Mouse (Mus musculus): ENCODE results near the gene 2010109A12Rik. TPM values are rescaled to one million over a fixed set of nuclear protein-coding genes. Genes with fewer than 3 reads are reported as not detected.

Gene 2010109A12Rik
- polyA plus RNA-seq, 2 experiments: 0.47 to 1.0 TPM

DNA sequence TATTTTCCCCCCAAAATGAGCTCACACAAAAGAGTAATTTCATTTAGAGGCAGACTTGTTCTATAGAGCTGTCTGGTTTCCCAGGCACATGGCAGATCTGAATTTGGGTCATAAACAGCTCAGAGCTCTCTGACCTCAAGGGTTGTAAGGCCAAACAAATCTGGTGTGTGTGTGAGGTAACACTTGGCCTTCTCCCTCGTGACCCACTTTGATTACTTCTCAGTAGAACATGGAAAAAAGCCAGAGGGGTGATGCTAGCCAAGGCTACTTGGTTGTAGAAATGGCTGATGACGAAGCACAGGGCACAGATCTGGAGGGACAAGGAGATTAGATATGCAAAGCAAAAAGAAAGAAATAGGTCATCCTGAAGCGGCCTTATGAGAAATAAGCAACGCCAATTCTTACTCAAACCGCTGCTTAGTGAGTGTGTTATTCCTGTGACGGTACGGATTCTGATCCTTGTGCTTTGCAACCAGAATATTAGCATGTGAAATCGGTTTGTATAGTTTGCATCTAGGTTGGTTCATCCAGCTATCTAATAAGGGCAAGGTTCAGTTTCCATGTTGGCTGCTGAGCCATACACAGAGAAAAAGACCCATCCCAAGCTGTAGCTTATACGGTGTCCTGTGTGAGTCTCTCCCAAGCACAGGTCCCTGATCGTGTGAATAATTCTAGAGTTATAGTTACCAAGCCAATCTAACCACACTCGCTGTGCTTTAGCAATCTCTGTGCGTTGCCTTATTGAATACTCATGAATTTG, 44.9 kb downstream of the 2010109A12Rik start:
- H3K36me3 ChIP-seq (ENCODE audit: control insufficient read depth, insufficient read depth, low read length): no peaks in the 10 kb centered on the region
- no peak for ATAC-seq (ENCODE audit: low FRiP score, low read depth)
- H3K4me2 ChIP-seq (replicated peaks; ENCODE audit: low read depth, low read length, severe bottlenecking): no peak overlapping the region
- H3K9me3 ChIP-seq (ENCODE audit: control insufficient read depth, low read length): no peaks in the 10 kb centered on the region
- WGBS: 83% methylated on average over 12 of the region's 12 CpGs
- no peaks in the 10 kb centered on the region for H3K27me3 ChIP-seq (ENCODE audit: control insufficient read depth, insufficient read depth, low read length)
- H3K27ac ChIP-seq (replicated peaks; ENCODE audit: low read depth, low read length): no peak overlapping the region
- DNase-seq (ENCODE audit: low spot score): no peak
- no peak overlapping the region for H3K9ac ChIP-seq (ENCODE audit: low read depth, low read length, severe bottlenecking)
- no peak for TF ChIP-seq POLR2A (IDR thresholded peaks at IDR 0.05; ENCODE audit: borderline replicate concordance, extremely low read depth, insufficient read depth, insufficient read length)
- H3K4me3 ChIP-seq (replicated peaks; ENCODE audit: low read length): no peak overlapping the region
- no peaks in the 10 kb centered on the region for H3K4me1 ChIP-seq (ENCODE audit: control insufficient read depth, insufficient read depth, low read length)

DNA sequence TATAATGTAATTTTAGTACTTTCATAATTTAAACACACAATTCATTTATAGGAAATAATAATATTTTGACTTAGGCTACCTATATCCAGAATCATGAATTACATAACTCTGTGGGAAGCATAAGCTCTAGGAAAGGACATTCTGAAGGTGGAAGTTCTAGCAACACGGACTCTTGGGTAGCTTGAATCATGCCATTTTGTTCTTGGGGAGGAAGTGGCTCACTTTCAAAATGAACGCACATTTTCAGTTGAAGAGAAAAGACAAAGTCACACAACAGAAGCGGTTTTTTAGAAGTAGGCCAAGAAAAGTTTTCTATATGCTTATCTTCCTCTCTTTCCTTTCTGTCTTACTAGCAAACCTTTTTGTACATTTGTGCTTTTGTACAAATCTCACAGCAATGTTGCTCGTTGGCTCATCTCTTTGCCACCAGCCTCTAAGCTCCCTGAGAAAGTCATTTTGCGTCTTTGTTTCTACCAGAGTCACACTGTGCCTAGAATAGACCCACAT, 49.5 kb downstream of the 2010109A12Rik start:
- no peak for ATAC-seq (ENCODE audit: low FRiP score, low read depth)
- no peak overlapping the region for H3K9ac ChIP-seq (ENCODE audit: low read depth, low read length, severe bottlenecking)
- no peaks in the 10 kb centered on the region for H3K36me3 ChIP-seq (ENCODE audit: control insufficient read depth, insufficient read depth, low read length)
- H3K27me3 ChIP-seq (ENCODE audit: control insufficient read depth, insufficient read depth, low read length): no peaks in the 10 kb centered on the region
- no peak overlapping the region for H3K4me3 ChIP-seq (replicated peaks; ENCODE audit: low read length)
- no peak overlapping the region for H3K4me2 ChIP-seq (replicated peaks; ENCODE audit: low read depth, low read length, severe bottlenecking)
- no peak for TF ChIP-seq POLR2A (IDR thresholded peaks at IDR 0.05; ENCODE audit: borderline replicate concordance, extremely low read depth, insufficient read depth, insufficient read length)
- H3K9me3 ChIP-seq (ENCODE audit: control insufficient read depth, low read length): no peaks in the 10 kb centered on the region
- H3K27ac ChIP-seq (replicated peaks; ENCODE audit: low read depth, low read length): no peak overlapping the region
- H3K4me1 ChIP-seq (ENCODE audit: control insufficient read depth, insufficient read depth, low read length): no peaks in the 10 kb centered on the region
- no peak for DNase-seq (ENCODE audit: low spot score)
- WGBS: 85% methylated on average over 5 of the region's 5 CpGs

DNA sequence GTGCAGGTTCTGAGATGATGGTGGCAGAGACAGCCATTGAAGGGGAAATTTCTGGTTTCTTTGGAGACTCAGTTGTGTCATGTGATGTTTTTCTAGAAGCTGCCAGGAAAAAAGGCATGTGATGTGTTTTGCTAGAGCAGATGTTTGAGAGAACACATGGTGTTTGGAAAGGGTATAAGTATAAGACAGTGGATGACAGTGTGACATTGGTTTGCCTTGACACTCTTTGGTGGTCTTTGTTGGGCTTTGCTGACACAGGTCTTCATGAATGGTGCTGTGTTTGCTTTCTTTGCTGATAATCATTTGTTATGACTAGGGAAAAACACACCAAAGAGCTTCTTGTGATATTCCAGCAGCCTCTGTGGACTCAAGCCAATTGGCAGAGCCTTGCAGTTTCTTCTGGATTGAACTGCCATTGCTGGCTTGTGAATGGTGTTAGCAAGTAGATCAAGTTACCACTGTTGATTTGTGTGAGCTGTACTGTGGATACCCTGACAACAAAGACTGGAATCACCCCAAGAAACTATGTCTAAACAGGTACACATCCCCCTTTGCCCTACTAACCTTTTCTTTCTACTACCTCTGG, 50.6 kb downstream of the 2010109A12Rik start:
- no peak overlapping the region for H3K4me3 ChIP-seq (replicated peaks; ENCODE audit: low read length)

DNA sequence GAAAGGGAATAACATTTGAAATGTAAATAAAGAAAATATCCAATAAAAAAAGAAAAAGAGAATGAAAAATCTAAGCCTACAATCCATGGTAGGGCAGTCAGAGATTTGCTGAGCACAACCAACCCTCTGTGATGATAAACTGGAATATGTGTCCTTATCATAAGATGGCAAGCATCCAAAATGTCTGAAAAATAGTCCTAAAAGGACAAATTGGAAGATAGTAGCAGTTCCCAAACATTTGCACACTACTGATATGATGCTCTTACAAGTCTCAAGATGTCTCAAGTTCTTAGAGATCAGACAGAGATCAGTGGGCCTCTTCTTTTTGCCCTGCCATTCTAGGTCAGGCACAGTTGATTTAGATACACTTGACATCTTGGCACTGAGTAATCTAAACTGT, 53.0 kb downstream of the 2010109A12Rik start:
- H3K9me3 ChIP-seq (ENCODE audit: control insufficient read depth, low read length): no peaks in the 10 kb centered on the region
- no peak for TF ChIP-seq POLR2A (IDR thresholded peaks at IDR 0.05; ENCODE audit: borderline replicate concordance, extremely low read depth, insufficient read depth, insufficient read length)

More for the DNA sequence above, 50.6 kb downstream of the 2010109A12Rik start:
- H3K9ac ChIP-seq (ENCODE audit: low read depth, low read length, severe bottlenecking): no peak overlapping the region
- H3K36me3 ChIP-seq (ENCODE audit: control insufficient read depth, insufficient read depth, low read length): no peaks in the 10 kb centered on the region
- H3K27me3 ChIP-seq (ENCODE audit: control insufficient read depth, insufficient read depth, low read length): no peaks in the 10 kb centered on the region
- no peaks in the 10 kb centered on the region for H3K9me3 ChIP-seq (ENCODE audit: control insufficient read depth, low read length)
- H3K4me1 ChIP-seq (ENCODE audit: control insufficient read depth, insufficient read depth, low read length): no peaks in the 10 kb centered on the region
- H3K4me2 ChIP-seq (replicated peaks; ENCODE audit: low read depth, low read length, severe bottlenecking): no peak overlapping the region
- ATAC-seq (ENCODE audit: low FRiP score, low read depth) (no peak), DNase-seq (ENCODE audit: low spot score) (no peak)
- TF ChIP-seq POLR2A (IDR thresholded peaks at IDR 0.05; ENCODE audit: borderline replicate concordance, extremely low read depth, insufficient read depth, insufficient read length): no peak
- H3K27ac ChIP-seq (replicated peaks; ENCODE audit: low read depth, low read length): no peak overlapping the region

DNA sequence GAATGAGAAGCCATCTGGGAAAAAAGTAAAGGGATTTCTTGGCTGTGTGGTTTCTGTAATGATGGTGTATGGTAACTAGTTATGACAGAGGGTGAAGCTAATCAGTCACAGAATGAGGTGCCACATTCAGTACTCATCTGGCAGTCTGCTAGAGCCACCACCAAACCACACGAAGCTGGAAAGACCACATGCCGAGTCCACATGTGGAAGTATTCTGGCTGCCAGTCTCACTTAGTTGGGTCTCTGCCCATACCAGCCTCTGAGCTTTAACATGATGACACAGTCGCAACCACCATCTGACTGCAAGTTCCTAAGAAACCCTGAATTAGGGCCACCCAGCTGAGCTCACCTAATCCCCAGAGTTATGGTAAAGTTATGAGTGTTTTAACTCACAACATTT, 54.7 kb downstream of the 2010109A12Rik start:
- no peak overlapping the region for H3K27ac ChIP-seq (replicated peaks; ENCODE audit: low read depth, low read length)
- H3K4me2 ChIP-seq (replicated peaks; ENCODE audit: low read depth, low read length, severe bottlenecking): no peak overlapping the region
- DNase-seq (ENCODE audit: low spot score): no peak
- peaks cover 6% of the 10 kb centered on the region for H3K4me1 ChIP-seq (ENCODE audit: control insufficient read depth, insufficient read depth, low read length)
- H3K9me3 ChIP-seq (ENCODE audit: control insufficient read depth, low read length): no peaks in the 10 kb centered on the region
- 33% methylated on average over 3 of the region's 3 CpGs for WGBS
- no peaks in the 10 kb centered on the region for H3K27me3 ChIP-seq (ENCODE audit: control insufficient read depth, insufficient read depth, low read length)
- no peak for ATAC-seq (ENCODE audit: low FRiP score, low read depth)
- H3K36me3 ChIP-seq (ENCODE audit: control insufficient read depth, insufficient read depth, low read length): no peaks in the 10 kb centered on the region
- H3K4me3 ChIP-seq (replicated peaks; ENCODE audit: low read length): no peak overlapping the region
- H3K9ac ChIP-seq (ENCODE audit: low read depth, low read length, severe bottlenecking): no peak overlapping the region
- no peak for TF ChIP-seq POLR2A (IDR thresholded peaks at IDR 0.05; ENCODE audit: borderline replicate concordance, extremely low read depth, insufficient read depth, insufficient read length)

More for the DNA sequence above, 53.0 kb downstream of the 2010109A12Rik start:
- no peak overlapping the region for H3K4me2 ChIP-seq (replicated peaks; ENCODE audit: low read depth, low read length, severe bottlenecking)
- no peaks in the 10 kb centered on the region for H3K36me3 ChIP-seq (ENCODE audit: control insufficient read depth, insufficient read depth, low read length)
- ATAC-seq (ENCODE audit: low FRiP score, low read depth): no peak
- H3K4me3 ChIP-seq (replicated peaks; ENCODE audit: low read length): no peak overlapping the region
- DNase-seq (ENCODE audit: low spot score): no peak
- no peaks in the 10 kb centered on the region for H3K27me3 ChIP-seq (ENCODE audit: control insufficient read depth, insufficient read depth, low read length)
- no peak overlapping the region for H3K9ac ChIP-seq (ENCODE audit: low read depth, low read length, severe bottlenecking)
- H3K27ac ChIP-seq (replicated peaks; ENCODE audit: low read depth, low read length): no peak overlapping the region
- no peaks in the 10 kb centered on the region for H3K4me1 ChIP-seq (ENCODE audit: control insufficient read depth, insufficient read depth, low read length)
